Mouse (Mus musculus) spleen, adult 2 months (tissue): ENCODE measurements around the gene Tsr3.

ENCODE experiments used
- CTCF ChIP-seq: fragments of 200-500 bp; IDR thresholded peaks from 2 replicates; pipeline ENCODE4 v1.5.1; 2011; ENCODE audit warnings: mild to moderate bottlenecking, inconsistent platforms; ENCODE audit not compliant: insufficient read depth, insufficient read length, insufficient replicate concordance; ENCODE audit errors: extremely low read depth
- POLR2A ChIP-seq: fragments of 200-500 bp; IDR thresholded peaks from 2 replicates; pipeline ENCODE4 v1.6.1; 2011; ENCODE audit warnings: low read depth, low read length, inconsistent platforms

GRCm38 (mm10) chr17:25220746-25221145 is 19.2 kb upstream of the Tsr3 start:
- TF ChIP-seq CTCF, result no peak
- TF ChIP-seq POLR2A, result no peak
